Mouse (Mus musculus) limb, embryonic 14.5 days (tissue): ENCODE results near the gene 6430548M08Rik. TPM values are rescaled to one million over a fixed set of nuclear protein-coding genes. Genes with fewer than 3 reads are reported as not detected.

Experiments
- ATAC-seq: fragments of 200-750 bp; cut with Nextera tagmentation; 2 replicates; pipeline ENCODE4 v1.8.0; 2017; ENCODE audit warnings: low read depth, moderate number of reproducible peaks, moderate TSS enrichment; ENCODE audit not compliant: low FRiP score
- DNase-seq: peaks from one replicate; pipeline ENCODE4 v3.0.0-alpha.2; 2015; ENCODE audit warnings: low spot score
- H3K27ac ChIP-seq: fragments of 300-500 bp; sonication (generic); replicated peaks from 2 replicates; pipeline ENCODE4 v1.5.1; 2014; ENCODE audit warnings: low read depth, mild to moderate bottlenecking, low read length, moderate library complexity, mixed read lengths
- H3K27me3 ChIP-seq: fragments of 300-500 bp; sonication (generic); 2 replicates; pipeline ENCODE4 v1.6.1; 2014; ENCODE audit warnings: low read length, mixed read lengths; ENCODE audit not compliant: control insufficient read depth, insufficient read depth
- H3K36me3 ChIP-seq: fragments of 300-500 bp; sonication (generic); 2 replicates; pipeline ENCODE4 v1.6.1; 2014; ENCODE audit warnings: mild to moderate bottlenecking, low read length, moderate library complexity, mixed read lengths; ENCODE audit not compliant: control insufficient read depth, insufficient read depth
- H3K4me1 ChIP-seq: fragments of 300-500 bp; sonication (generic); 2 replicates; pipeline ENCODE4 v1.6.1; 2014; ENCODE audit warnings: antibody characterized with exemption, low read length, mixed read lengths; ENCODE audit not compliant: control insufficient read depth, insufficient read depth
- H3K4me2 ChIP-seq: fragments of 300-500 bp; sonication (generic); replicated peaks from 2 replicates; pipeline ENCODE4 v1.6.1; 2014; ENCODE audit warnings: low read depth, mild to moderate bottlenecking, low read length, moderate library complexity; ENCODE audit not compliant: severe bottlenecking
- H3K4me3 ChIP-seq: fragments of 300-500 bp; sonication (generic); replicated peaks from 2 replicates; pipeline ENCODE4 v1.5.1; 2014; ENCODE audit warnings: low read length
- H3K9ac ChIP-seq: fragments of 300-500 bp; sonication (generic); 2 replicates; pipeline ENCODE4 v1.6.1; 2014; ENCODE audit warnings: mild to moderate bottlenecking, low read depth, low read length, moderate library complexity; ENCODE audit not compliant: severe bottlenecking
- H3K9me3 ChIP-seq: fragments of 300-500 bp; sonication (generic); 2 replicates; pipeline ENCODE4 v1.6.1; 2016; ENCODE audit warnings: low read length; ENCODE audit not compliant: control insufficient read depth
- POLR2A ChIP-seq: fragments of 200-500 bp; IDR thresholded peaks from 2 replicates; pipeline ENCODE4 v1.8.0; 2012; ENCODE audit warnings: inconsistent platforms, mild to moderate bottlenecking, moderate library complexity, borderline replicate concordance; ENCODE audit not compliant: insufficient read depth, insufficient read length; ENCODE audit errors: extremely low read depth
- WGBS: fragments of 180-500 bp; shearing (Covaris S2); extraction: QIAGEN DNeasy Blood & Tissue Kit; methylation state at CpG from one replicate; pipeline ENCODE4 v1.1.7; 2014; 5-methylcytosine and 5-hydroxymethylcytosine counted together
- polyA plus RNA-seq, 2 experiments: library from polyadenylated mRNA; depleted of rRNA in 1 of 2; stranded (reverse) in 1 of 2; unstranded in 1 of 2; fragments of >200 nt; fragmentation: Nextera tagmentation in 1 of 2; extraction: Ambion mirVana in 1 of 2; gene quantifications; 2 replicates each; pipeline versions ENCODE4 v1.2.1 to v1.2.3; 2012 to 2014

6430548M08Rik gene
- polyA plus RNA-seq, 2 experiments: 4.0 to 4.1 TPM

DNA sequence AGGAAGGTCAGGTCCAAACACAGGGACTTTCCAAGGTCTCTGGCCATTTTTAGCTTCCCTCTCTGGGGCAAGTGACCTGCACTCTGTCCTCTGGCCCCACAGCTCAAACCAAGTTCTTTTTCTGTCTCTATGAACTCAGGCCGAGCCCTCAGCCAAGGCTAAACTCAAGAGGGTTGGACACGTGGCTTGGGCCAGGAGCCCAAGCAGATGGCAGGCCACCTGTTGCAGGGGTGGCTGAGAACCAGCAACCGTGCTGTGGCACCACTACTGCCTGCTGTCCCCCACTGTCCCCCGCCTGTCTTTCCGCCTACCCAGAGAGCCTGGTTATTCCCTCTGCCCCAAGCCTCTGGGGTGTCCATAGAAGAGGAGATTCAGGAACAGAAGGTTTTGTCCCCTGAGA is 100.0 kb downstream of the 6430548M08Rik start:
- Histone ChIP-seq H3K27me3 (no peaks in the 10 kb centered on the region), H3K9me3 (no peaks in the 10 kb centered on the region), H3K27ac (no peak overlapping the region), H3K36me3 (no peaks in the 10 kb centered on the region), H3K4me1 (peaks cover 41% of the 10 kb centered on the region), H3K4me2 (no peak overlapping the region), H3K4me3 (no peak overlapping the region), H3K9ac (no peak overlapping the region)
- DNase-seq (no peak), ATAC-seq (no peak)
- WGBS: 61% methylated on average over 5 of the region's 5 CpGs
- TF ChIP-seq POLR2A: no peak

Other genes starting within 250 kb of the 6430548M08Rik start
- gene Usp10, start 203.8 kb upstream of the 6430548M08Rik start, polyA plus RNA-seq (2012; rRNA removed): 126 and 131 TPM in 2 replicates
- gene Usp10, start 203.8 kb upstream of the 6430548M08Rik start, polyA plus RNA-seq (2014; fragmentation: Nextera tagmentation; extraction: Ambion mirVana): 95.9 and 109 TPM in 2 replicates
- gene Gm20388, start 203.3 kb upstream of the 6430548M08Rik start, polyA plus RNA-seq (2012; rRNA removed): 49.9 and 63.3 TPM in 2 replicates
- 1.9 TPM in 1 of 2 replicates, not detected in the other for gene Gm20388, start 203.3 kb upstream of the 6430548M08Rik start, polyA plus RNA-seq (2014; fragmentation: Nextera tagmentation; extraction: Ambion mirVana)
- 7.5 and 8.6 TPM in 2 replicates for gene Crispld2, start 121.7 kb upstream of the 6430548M08Rik start, polyA plus RNA-seq (2012; rRNA removed)
- 3.9 and 4.5 TPM in 2 replicates for gene Crispld2, start 121.7 kb upstream of the 6430548M08Rik start, polyA plus RNA-seq (2014; fragmentation: Nextera tagmentation; extraction: Ambion mirVana)
- 38.2 and 44.8 TPM in 2 replicates for gene Zdhhc7, start 12.7 kb upstream of the 6430548M08Rik start, polyA plus RNA-seq (2012; rRNA removed)
- 29.7 and 33.1 TPM in 2 replicates for gene Zdhhc7, start 12.7 kb upstream of the 6430548M08Rik start, polyA plus RNA-seq (2014; fragmentation: Nextera tagmentation; extraction: Ambion mirVana)
- not detected in 2 replicates for gene Fam92b, start 63.3 kb downstream of the 6430548M08Rik start, polyA plus RNA-seq (2012; rRNA removed)
- gene Fam92b, start 63.3 kb downstream of the 6430548M08Rik start, polyA plus RNA-seq (2014; fragmentation: Nextera tagmentation; extraction: Ambion mirVana): not detected in 2 replicates
- 32.6 and 43.9 TPM in 2 replicates for gene Gse1, start 114.3 kb downstream of the 6430548M08Rik start, polyA plus RNA-seq (2012; rRNA removed)
- 10.2 and 10.3 TPM in 2 replicates for gene Gse1, start 114.3 kb downstream of the 6430548M08Rik start, polyA plus RNA-seq (2014; fragmentation: Nextera tagmentation; extraction: Ambion mirVana)